8 mouse cellular contexts compared by ENCODE assay signal in genomic region chr6:121130773-121131172, GRCm38 (mm10). TPM values are rescaled to one million over a fixed set of nuclear protein-coding genes. Genes with fewer than 3 reads are reported as not detected.
DNase-seq lines count a peak whose midpoint lies in the region; ATAC-seq lines count a peak whose summit lies in the region.

TSS of gene Mical3 (minus strand) at chr6:121130999.

- peaks cover 3% of the 10 kb centered on the region; the same call in 1 of the 2 replicates for H3K4me1 ChIP-seq in embryonic facial prominence, embryonic 11.5 days (ENCODE audit: control insufficient read depth, insufficient read depth, low read length)
- peaks cover 9% of the 10 kb centered on the region; the same call in 1 of the 2 replicates for H3K4me1 ChIP-seq in stomach, embryonic 14.5 days (ENCODE audit: control insufficient read depth, insufficient read depth, low read length)

- peak; percentile 57; the same call in 1 of the 2 replicates for ATAC-seq in embryonic facial prominence, embryonic 11.5 days (replicated peaks; ENCODE audit: insufficient number of reproducible peaks, low FRiP score, low TSS enrichment, low read depth)
- ATAC-seq in megakaryocyte progenitor cell, adult 5-6 weeks (replicated peaks; ENCODE audit: poor library complexity): peak; percentile 15; the same call in 1 of the 2 replicates
- ATAC-seq in stomach, embryonic 14.5 days (ENCODE audit: insufficient number of reproducible peaks, insufficient read depth, low FRiP score, low read depth): no peak

- H3K36me3 ChIP-seq in embryonic facial prominence, embryonic 11.5 days (replicated peaks; ENCODE audit: control insufficient read depth, insufficient read depth, low read depth, low read length): no peaks in the 10 kb centered on the region
- no peaks in the 10 kb centered on the region for H3K36me3 ChIP-seq in stomach, embryonic 14.5 days (ENCODE audit: control insufficient read depth, insufficient read depth, low read length)

- no peak for DNase-seq in heart, adult 18-20 months
- no peak for DNase-seq in heart, adult 11 months
- DNase-seq in adrenal gland, postnatal 10 days: peak; percentile 65
- peak; percentile 71 for DNase-seq in embryonic facial prominence, embryonic 11.5 days (ENCODE audit: low spot score)
- DNase-seq in gonadal fat pad, adult 2 months (ENCODE audit: low read depth): no peak
- DNase-seq in layer of hippocampus, adult 18-20 months (ENCODE audit: low spot score in 2 of 2): peak; percentile 67 to 77

- H3K4me3 ChIP-seq in embryonic facial prominence, embryonic 11.5 days (ENCODE audit: low read depth, low read length): peak within 1 kb of the TSS; percentile 34
- H3K4me3 ChIP-seq in stomach, embryonic 14.5 days (ENCODE audit: low read depth, low read length): peak within 1 kb of the TSS; percentile 27

- peak within 1 kb of the TSS; percentile 56 for H3K4me2 ChIP-seq in embryonic facial prominence, embryonic 11.5 days (ENCODE audit: low read depth, low read length)
- peak within 1 kb of the TSS; percentile 68 for H3K4me2 ChIP-seq in stomach, embryonic 14.5 days (replicated peaks; ENCODE audit: low read depth, low read length)

- H3K9me3 ChIP-seq in embryonic facial prominence, embryonic 11.5 days (replicated peaks; ENCODE audit: control insufficient read depth, low read length): no peaks in the 10 kb centered on the region
- H3K9me3 ChIP-seq in stomach, embryonic 14.5 days (ENCODE audit: control insufficient read depth, low read depth, low read length): no peaks in the 10 kb centered on the region

- under 1% methylated on average over 17 of the region's 17 CpGs for WGBS in embryonic facial prominence, embryonic 11.5 days
- 2% methylated on average over 17 of the region's 17 CpGs for WGBS in stomach, embryonic 14.5 days

- peak within 1 kb of the TSS; percentile 54 for H3K9ac ChIP-seq in embryonic facial prominence, embryonic 11.5 days (replicated peaks; ENCODE audit: low read length)
- H3K9ac ChIP-seq in stomach, embryonic 14.5 days (replicated peaks; ENCODE audit: low read depth, low read length): peak within 1 kb of the TSS; percentile 6; the same call in 1 of the 2 replicates

- no peak within 1 kb of the TSS for H3K27ac ChIP-seq in embryonic facial prominence, embryonic 11.5 days (replicated peaks; ENCODE audit: low read depth, low read length)
- H3K27ac ChIP-seq in stomach, embryonic 14.5 days (ENCODE audit: low read length): no peak within 1 kb of the TSS

- H3K27me3 ChIP-seq in embryonic facial prominence, embryonic 11.5 days (ENCODE audit: control insufficient read depth, insufficient read depth, low read length): peaks cover 5% of the 10 kb centered on the region; the same call in 1 of the 2 replicates
- H3K27me3 ChIP-seq in stomach, embryonic 14.5 days (ENCODE audit: control insufficient read depth, insufficient read depth, low read length): no peaks in the 10 kb centered on the region; the same call in 1 of the 2 replicates

RNA-seq across cellular contexts. Expression of gene Mical3, which starts in this region (rescaled TPM):
- total RNA-seq in heart, adult 18-20 months (2021): 100 to 1,000 TPM; 109 to 123 TPM
- 10 to 100 TPM; 43.0 to 75.5 TPM for total RNA-seq in adrenal gland, postnatal 10 days (2021)
- 11.1 and 13.3 TPM in 2 replicates for polyA plus RNA-seq in embryonic facial prominence, embryonic 11.5 days (2014; fragmentation: Nextera tagmentation; extraction: Ambion mirVana)
- polyA plus RNA-seq in gonadal fat pad, adult 2 months (2012; rRNA removed): 41.7 and 42.2 TPM in 2 replicates
- total RNA-seq in layer of hippocampus, adult 18-20 months (2021): 10 to 100 TPM; 75.0 to 80.8 TPM
- 11.3 and 16.1 TPM in 2 replicates for total RNA-seq in megakaryocyte progenitor cell, adult 5-6 weeks (2015)
- 7.4 and 8.3 TPM in 2 replicates for total RNA-seq in megakaryocyte progenitor cell, adult 5-6 weeks (2017)
- 22.3 and 24.8 TPM in 2 replicates for polyA plus RNA-seq in stomach, embryonic 14.5 days (2014; fragmentation: Nextera tagmentation; extraction: Ambion mirVana)

Comparison
In these comparisons a context has a peak if more than half of its experiments do, and no peak if none do; other contexts are left out.
1. DNase-seq: peak in adrenal gland, postnatal 10 days (single experiment), embryonic facial prominence, embryonic 11.5 days (single experiment) and layer of hippocampus, adult 18-20 months (2 of 2); none in heart, adult 18-20 months (0 of 2), heart, adult 11 months (single experiment) and gonadal fat pad, adult 2 months (single experiment).